Mouse (Mus musculus) bone marrow, adult 2 months (tissue): ENCODE results near the gene Nceh1. TPM values are rescaled to one million over a fixed set of nuclear protein-coding genes. Genes with fewer than 3 reads are reported as not detected.

ENCODE experiments used
- H3K27ac ChIP-seq: fragments of 200-500 bp; 2 replicates; pipeline ENCODE4 v1.5.1; 2012; ENCODE audit warnings: low read depth, mild to moderate bottlenecking, control low read depth, inconsistent platforms, low read length; ENCODE audit not compliant: control insufficient read depth, poor library complexity, insufficient read depth
- H3K4me1 ChIP-seq: fragments of 200-500 bp; 2 replicates; pipeline ENCODE4 v1.6.1; 2011; ENCODE audit warnings: low read length; ENCODE audit not compliant: control insufficient read depth, insufficient read depth
- H3K4me3 ChIP-seq: fragments of 200-500 bp; replicated peaks from 2 replicates; pipeline ENCODE3; 2011; ENCODE audit warnings: mild to moderate bottlenecking, low read depth, low read length, control low read depth; ENCODE audit not compliant: control insufficient read depth
- CTCF ChIP-seq: fragments of 200-500 bp; IDR thresholded peaks from 2 replicates; pipeline ENCODE4 v1.5.1; 2011; ENCODE audit warnings: low read length, control low read depth; ENCODE audit not compliant: control insufficient read depth, insufficient read depth
- POLR2A ChIP-seq: fragments of 200-500 bp; IDR thresholded peaks from 2 replicates; pipeline ENCODE4 v1.6.1; 2011; ENCODE audit warnings: low read depth, mild to moderate bottlenecking, control low read depth, low read length, borderline replicate concordance; ENCODE audit not compliant: control insufficient read depth
- WGBS: fragments of 180-500 bp; shearing (Covaris S2); methylation state at CpG from one replicate; pipeline ENCODE4 v1.1.7; 2018; 5-methylcytosine and 5-hydroxymethylcytosine counted together
- polyA plus RNA-seq: library from polyadenylated mRNA; stranded (reverse); fragments of >200 nt; gene quantifications from 2 replicates; pipeline ENCODE4 v1.2.4, GENCODE M21; 2011; ENCODE audit warnings: low replicate concordance; ENCODE audit not compliant: missing spikeins, insufficient read depth, insufficient read length

Nceh1 gene
- polyA plus RNA-seq, 1 experiment = 7.1 TPM

DNA sequence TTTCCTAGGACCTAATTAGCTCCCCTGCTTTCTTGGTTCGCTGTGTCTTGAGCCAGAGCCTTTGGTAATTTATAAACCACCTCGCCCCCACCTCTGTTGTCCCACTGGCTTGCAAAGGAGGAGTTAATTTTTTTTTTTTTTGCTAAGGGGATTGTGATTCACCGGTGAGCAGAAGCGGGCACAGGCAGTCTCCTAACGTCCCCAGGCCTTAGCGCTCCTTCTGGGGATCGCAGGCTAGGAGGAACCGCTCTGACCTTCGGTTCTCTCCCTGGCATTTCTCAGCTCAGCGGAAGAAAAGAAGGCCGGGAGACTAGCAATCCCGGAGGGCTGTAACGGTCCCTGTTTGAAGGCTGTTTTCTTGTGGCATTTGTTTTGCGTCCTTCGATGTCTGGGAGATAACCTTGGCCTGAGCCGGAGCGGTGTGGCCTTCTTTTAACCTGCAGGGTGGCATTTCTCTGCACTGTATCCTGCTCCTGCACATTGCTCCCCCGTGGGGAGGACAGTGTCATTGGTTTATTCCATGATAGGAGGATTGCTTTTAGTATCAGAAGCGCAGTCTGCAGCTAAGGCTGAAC lies 923 bp downstream of the Nceh1 start:
- no peak for TF ChIP-seq POLR2A
- TF ChIP-seq CTCF = no peak
- Histone ChIP-seq H3K27ac (no peak overlapping the region), H3K4me3 (peak overlapping the region; percentile 93), H3K4me1 (no peaks in the 10 kb centered on the region; the same call in 1 of the 2 replicates)
- WGBS = 2% methylated on average over 19 of the region's 19 CpGs

DNA sequence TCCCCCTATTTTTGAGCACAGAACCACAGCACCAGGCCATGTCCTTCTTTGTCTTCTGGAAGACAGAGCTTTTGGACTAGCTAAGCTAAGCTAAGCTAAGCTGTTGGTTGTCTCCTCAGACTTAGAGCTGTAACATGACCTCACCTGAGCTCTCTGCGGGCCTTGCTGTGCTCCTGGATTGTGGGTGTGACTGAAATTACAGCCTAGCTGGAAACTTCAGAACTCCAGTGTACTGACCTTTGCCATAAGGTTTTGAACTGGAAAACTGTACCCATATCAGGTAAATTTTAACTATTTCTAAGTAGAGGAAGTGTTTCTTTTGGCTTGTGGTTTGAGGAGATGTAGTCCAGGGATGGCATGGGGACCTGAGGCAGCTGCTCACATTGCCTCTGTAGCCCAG lies 5.6 kb downstream of the Nceh1 start:
- H3K4me3 ChIP-seq = no peak overlapping the region
- no peak overlapping the region for H3K27ac ChIP-seq
- 73% methylated on average over 1 of the region's 1 CpGs for WGBS
- TF ChIP-seq CTCF (no peak), POLR2A (no peak)
- peaks cover 13% of the 10 kb centered on the region for H3K4me1 ChIP-seq

DNA sequence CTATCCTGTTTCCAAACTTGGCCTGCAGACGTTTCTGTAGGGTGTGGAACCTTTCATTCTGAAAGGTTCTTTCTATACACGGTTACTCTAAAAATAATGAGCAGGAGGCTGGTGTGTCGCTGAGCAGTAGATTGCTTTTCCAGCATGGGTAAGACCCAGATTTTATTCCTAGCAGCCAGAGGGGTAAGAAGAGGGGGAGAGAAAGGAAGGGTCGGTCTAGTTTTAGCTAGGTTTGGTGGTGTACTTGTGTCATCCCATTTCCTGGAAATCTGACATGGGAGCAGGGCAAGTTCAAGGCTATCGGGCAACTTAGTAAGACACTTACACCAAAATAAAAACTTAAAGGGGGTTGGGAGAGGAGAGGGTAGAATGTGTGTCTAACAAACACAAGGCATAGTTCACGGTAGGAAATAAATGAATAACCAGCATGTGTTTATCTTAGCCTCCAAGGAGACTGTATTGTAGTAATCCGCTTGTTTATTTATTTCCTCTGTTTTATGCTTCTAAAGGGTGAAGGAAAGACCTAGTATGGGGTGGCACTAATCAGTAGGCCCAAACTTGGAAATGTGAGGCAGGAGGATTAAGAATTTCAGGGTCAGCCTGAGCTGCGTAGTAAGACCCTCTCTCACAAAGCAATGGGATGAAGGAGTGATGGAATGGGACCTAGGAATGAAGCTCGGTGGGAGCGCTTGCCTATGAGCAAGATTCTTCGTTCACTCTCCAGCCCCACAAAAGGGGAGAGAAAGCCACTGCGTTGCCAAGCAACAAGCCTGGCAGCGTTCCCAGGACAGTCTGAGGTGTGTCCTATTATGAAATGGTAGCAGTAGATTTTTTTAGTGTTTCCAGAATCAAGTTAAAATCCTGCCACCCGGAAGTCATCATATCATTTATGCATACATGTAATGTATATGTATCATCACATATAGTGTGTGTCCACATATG lies 6.8 kb downstream of the Nceh1 start:
- Histone ChIP-seq H3K27ac (no peak overlapping the region), H3K4me3 (no peak overlapping the region), H3K4me1 (peaks cover 19% of the 10 kb centered on the region)
- TF ChIP-seq CTCF = no peak
- no peak for TF ChIP-seq POLR2A
- WGBS = 58% methylated on average over 14 of the region's 14 CpGs

DNA sequence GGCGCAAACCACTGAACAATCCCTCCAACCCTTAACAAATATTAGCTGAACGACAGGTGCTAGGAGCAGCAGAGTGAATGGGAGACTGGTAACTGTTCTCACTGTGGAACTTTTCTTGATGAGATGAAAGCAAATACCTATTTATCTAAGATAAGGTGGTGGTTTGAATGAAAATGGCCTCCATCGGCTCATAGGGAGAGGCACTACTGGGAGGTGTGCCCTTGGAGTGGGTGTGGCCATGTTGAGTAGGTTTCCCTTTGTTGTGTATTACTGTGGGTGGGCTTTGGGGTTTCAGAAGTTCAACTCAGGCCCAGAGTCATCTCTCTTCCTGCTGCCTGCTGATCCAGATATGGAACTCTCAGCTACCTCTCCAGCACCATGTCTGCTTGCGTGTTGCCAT lies 8.1 kb downstream of the Nceh1 start:
- H3K4me3 ChIP-seq = no peak overlapping the region
- TF ChIP-seq CTCF (no peak), POLR2A (no peak)
- peaks cover 19% of the 10 kb centered on the region for H3K4me1 ChIP-seq
- WGBS = 81% methylated on average over 4 of the region's 4 CpGs
- no peak overlapping the region for H3K27ac ChIP-seq

DNA sequence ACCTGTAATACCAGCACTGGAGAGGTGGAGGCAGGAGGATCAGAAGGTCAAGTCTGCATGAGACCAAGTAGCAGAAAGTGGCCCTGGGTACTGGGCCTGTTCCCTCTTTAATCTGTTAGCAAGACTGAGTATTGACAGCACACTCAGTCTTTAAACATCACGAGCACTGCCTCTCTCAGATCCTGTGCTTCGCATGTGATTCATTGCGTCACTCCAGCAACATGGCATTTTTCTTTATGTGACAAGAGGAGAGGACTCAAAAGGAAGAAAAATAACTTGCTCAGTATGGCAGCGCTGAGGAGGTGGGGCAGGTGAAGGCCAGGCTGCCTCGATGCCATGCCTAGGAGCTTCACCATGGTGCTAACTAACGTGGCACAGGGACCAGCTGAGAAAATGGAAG lies 9.1 kb downstream of the Nceh1 start:
- no peak for TF ChIP-seq POLR2A
- no peak for TF ChIP-seq CTCF
- H3K4me1 ChIP-seq = peaks cover 19% of the 10 kb centered on the region
- 35% methylated on average over 6 of the region's 6 CpGs for WGBS
- H3K27ac ChIP-seq = peak overlapping the region; percentile 58
- no peak overlapping the region for H3K4me3 ChIP-seq

DNA sequence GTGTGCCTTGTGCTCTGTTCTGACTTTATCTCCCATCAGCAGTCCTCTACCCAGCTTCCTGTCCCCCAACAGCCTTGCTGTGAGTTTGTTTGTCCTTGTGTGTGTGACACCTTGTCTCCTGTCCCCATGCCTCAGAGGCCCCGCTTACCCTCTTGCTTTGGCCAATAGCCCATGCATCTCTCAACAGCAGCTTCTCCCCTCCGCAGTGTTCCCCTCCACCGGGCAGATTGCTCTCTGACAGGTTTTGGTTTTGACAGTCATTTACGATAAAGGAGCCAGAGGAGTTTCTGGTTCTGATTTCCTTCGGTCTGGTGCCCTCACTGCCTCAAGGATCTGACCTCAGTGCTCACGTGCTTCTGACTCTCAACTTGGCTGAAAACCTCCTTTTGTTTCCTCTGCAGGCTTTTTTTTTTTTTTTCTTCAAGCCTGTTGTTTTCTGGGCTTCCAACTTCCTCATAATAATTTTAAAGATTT lies 11.1 kb downstream of the Nceh1 start:
- TF ChIP-seq POLR2A (no peak), CTCF (no peak)
- Histone ChIP-seq H3K4me1 (peaks cover 19% of the 10 kb centered on the region), H3K4me3 (no peak overlapping the region), H3K27ac (peak overlapping the region; percentile 1; the same call in 1 of the 2 replicates)
- WGBS = 9% methylated on average over 6 of the region's 6 CpGs

DNA sequence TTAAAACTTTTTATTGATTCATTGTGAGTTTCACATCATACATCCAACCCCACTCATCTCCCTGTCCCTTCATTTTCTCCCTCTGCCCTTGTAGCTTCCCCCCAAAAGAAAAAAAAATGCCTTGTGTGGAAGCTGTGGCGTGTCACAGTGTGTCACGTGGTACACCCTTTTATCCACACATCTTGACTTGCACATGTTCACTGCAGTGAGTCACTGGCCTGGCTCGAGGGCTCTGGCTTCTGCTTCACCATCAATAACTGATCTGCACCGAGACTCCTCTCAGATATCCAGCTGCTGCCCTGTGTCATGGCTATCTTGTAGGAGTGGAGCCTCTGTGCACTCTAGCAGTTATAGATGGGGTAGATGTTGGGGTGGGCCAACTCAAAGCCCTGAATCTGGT lies 12.4 kb downstream of the Nceh1 start:
- Histone ChIP-seq H3K4me3 (no peak overlapping the region), H3K27ac (no peak overlapping the region), H3K4me1 (peaks cover 19% of the 10 kb centered on the region)
- no peak for TF ChIP-seq POLR2A
- no peak for TF ChIP-seq CTCF
- 42% methylated on average over 4 of the region's 4 CpGs for WGBS

DNA sequence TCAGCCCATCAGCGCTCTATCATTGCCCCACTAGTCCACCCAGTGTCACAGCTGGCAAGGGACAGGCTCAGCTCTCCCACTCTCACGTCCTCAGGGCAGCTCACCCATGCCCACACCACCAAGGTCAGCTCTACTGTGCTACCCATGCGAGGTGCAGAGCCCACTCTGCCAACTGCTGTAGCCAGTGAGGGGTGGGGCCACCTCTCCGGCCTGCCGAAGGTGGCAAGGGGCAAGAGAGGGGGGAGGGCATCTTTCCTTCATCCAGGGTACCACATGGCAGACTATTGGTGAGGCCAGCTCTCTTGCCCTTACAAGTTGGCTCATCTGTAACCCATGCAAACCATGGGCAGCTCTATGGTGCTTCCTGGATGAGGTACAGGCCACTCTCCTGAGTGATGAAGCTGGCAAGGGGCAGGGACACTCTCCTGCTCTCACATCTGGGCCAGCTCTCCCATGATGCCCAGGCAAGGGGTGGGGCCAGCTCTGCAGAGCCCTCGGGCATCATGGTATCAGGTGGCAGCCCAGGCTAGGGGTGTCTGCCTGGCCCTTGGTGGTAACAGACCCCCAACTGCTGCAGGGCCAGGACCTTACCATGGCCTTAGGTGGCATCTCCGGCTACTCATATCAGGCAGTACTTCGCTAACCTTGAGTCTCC lies 12.9 kb downstream of the Nceh1 start:
- TF ChIP-seq POLR2A (no peak), CTCF (no peak)
- Histone ChIP-seq H3K27ac (no peak overlapping the region; the same call in 1 of the 2 replicates), H3K4me1 (peaks cover 19% of the 10 kb centered on the region), H3K4me3 (no peak overlapping the region)
- WGBS = 72% methylated on average over 8 of the region's 8 CpGs
